Mouse (Mus musculus): ENCODE results near the gene Hdac4.

GRCm38 (mm10) chr1:92202639-92203352 is 7.3 kb upstream of the Hdac4 start:
- no peak for TF ChIP-seq CTCF (IDR thresholded peaks at IDR 0.05; ENCODE audit: control insufficient read depth, insufficient read depth, low read length)
- no peak for TF ChIP-seq POLR2A (IDR thresholded peaks at IDR 0.05; ENCODE audit: borderline replicate concordance, control insufficient read depth, low read depth, low read length)

Measured in bone marrow, adult 2 months (tissue).